Mouse (Mus musculus): ENCODE results near the gene Lmtk3.

Lmtk3 gene

GRCm38 (mm10) chr7:45809276-45810075 lies 25.9 kb downstream of the Lmtk3 start:
- DNase-seq (ENCODE audit: low spot score), result no peak

DNA sequence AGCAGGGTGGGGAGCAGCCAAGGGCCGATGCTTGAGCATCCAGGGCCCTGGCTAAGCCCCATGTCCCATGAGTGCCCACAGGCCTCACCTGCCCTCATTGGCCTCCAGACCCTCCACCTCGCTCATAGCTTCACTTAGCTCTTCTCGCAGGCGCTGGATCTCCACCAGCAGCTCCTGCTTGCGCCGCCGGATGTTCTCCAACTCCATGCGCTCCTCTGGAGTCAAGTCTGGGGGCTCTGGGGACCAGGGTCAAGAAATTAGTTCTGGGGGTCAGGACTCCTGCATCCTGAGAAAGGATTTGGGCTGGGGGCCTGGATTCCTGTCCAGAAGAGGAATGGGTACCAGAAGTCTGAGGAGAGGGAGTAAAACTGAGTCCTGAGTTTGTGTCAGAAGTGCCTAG lies 29.4 kb downstream of the Lmtk3 start:
- DNase-seq (ENCODE audit: low spot score), result no peak

DNA sequence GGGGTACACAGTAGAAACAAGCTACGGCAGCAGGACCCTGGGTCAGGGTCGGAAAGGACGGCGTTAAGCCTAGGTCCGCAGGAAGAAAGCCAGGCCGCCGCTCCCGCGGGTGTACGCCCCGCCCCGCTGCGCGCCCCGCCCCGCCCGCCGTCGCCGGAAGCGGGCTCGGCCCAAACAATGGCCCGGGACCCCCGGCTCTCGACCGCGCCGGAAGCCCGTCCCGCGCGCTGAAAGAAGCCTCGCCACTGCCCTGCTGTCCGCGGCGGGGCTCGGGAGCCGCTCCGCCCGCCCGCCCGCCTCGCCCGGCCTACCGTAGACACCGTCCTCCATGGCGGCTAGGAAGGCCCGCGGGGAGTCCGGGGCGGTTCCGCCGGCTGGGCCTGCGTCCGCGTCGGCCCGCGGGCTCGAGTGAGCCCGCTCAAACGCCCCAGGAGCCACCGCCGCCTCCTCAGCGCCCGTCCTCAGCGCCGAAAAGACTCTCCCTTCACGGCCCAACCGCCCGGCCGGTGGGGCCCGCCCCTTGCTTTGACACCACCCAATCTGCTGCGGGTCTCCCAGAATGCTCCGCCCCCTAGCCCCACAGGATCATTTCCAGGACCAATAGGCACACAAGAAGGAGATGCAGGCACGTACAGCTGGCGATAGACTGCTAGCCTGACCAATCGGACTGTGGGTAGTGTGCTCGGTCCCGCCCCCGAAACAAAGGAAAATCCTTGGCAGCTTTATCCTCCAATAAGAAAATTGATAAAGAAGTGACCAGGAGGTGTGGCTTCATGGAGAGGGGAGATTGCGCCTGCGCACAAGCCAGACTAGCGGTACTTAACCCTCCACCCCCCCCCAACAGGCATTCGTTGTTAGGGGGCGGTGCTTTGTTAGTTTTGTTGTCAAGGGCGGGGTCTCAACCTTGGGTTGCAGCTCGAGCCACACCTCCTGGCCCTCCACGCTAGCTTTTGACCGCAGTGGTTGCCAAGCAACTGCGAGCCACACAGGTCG lies 30.5 kb downstream of the Lmtk3 start, which contains the start of gene Cyth2:
TSS of gene Cyth2 (minus strand) at position 795 of the 993 bp plus-strand sequence.
- DNase-seq (ENCODE audit: low spot score), result peak; percentile 99

- no peak for DNase-seq (ENCODE audit: low spot score)
Observed at GRCm38 (mm10) chr7:45814841-45815240, 31.3 kb downstream of the Lmtk3 start.

DNA sequence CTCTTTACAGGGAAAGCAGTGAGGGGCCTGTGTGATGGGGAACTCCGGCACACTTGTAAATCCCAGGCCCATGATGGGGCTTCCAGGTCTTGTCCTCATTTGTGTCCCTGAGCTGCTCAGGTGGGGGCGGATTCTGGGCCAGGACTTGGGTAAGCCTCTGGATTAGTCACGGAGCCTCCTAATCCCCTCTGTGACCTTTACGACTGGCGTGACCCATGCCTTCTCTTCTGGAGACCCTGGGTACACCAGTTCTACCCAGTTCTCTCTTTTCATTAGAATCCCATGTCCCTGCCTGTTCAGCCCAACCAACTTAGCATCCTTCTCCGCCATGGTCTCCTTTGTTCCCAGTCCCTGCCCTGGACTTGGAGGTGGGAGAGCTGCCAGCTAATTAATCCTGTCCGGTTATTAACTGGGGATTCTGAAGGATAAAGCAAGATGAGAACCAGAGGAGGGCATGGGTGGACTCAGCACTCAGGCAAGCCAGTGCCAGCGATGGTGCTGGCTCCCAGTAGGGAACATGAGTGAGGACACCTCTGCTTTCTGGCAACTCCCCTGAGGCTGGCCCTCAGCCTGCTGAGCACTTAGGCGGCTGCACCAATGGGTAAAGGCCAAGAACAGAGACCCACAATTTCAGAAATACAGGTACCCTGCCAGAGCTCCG lies 31.9 kb downstream of the Lmtk3 start:
- DNase-seq (ENCODE audit: low spot score), result no peak

- no peak for DNase-seq (ENCODE audit: low spot score)
Observed at GRCm38 (mm10) chr7:45815984-45816351, 32.4 kb downstream of the Lmtk3 start.

DNA sequence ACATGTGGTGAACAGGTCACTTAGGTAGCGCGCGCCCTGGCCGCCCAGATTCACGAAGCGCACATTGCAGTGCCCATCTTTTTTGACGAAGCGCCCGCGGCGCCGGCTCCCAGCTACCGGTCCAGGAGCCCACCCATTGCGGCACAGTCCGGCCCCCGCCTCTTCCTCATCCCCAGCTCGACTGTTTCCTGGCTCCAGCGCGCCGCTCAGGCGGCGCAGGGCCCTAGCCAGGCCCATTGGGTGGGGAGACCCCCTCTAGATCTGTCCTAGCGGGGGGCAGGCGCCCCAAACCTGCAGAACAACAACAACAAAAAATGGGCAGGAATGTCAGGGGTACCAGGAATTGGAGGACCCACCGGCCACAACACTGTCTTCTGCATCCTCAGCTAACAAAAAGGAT lies 36.3 kb downstream of the Lmtk3 start:
- DNase-seq (ENCODE audit: low spot score), result no peak

GRCm38 (mm10) chr7:45820913-45821312 lies 37.4 kb downstream of the Lmtk3 start:
- no peak for DNase-seq (ENCODE audit: low spot score)

GRCm38 (mm10) chr7:45824598-45824997 lies 41.1 kb downstream of the Lmtk3 start, which contains the start of gene Kcnj14:
Gene Kcnj14, minus strand, starts transcription at chr7:45824782.
- no peak for DNase-seq (ENCODE audit: low spot score)

- no peak for DNase-seq (ENCODE audit: low spot score)
Observed at GRCm38 (mm10) chr7:45826631-45827030, 43.1 kb downstream of the Lmtk3 start.

DNA sequence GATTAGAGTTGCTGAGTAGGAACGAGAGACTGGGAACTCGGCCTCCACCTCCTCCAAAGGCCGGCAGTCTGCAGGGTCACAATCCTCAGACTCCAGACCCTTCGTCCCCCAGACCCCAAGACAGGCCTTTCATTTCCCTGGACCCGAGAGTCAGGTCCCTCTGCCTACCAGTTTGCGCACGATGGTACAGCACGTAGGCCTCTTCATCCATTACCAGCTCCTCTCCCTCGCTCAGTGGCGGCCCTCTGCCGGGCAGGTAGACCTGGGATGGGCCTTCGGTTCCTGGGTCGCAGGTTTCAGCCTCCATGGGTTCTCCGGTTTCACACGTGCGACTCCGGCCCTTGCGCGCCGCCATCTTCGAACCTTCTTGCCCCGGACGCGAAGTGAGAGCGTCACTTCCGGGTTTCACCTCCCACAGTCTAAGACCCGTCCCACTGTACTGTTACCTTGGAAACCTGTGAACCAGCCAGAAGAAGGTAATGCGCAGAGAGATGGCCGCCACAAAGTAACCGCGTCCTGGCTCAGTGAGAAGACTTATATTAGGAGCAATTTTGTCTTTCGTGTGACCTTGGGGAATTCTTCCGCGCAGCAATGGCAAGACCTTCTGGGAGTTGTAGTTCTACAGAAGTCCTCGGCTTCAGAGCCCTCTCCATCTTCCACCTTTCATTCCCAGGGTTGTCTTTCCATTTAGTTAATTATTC lies 47.0 kb downstream of the Lmtk3 start, which contains the start of gene Grwd1:
TSS of gene Grwd1 (minus strand) at position 518 of the 701 bp plus-strand sequence.
- peak; percentile 67 for DNase-seq (ENCODE audit: low spot score)

DNA sequence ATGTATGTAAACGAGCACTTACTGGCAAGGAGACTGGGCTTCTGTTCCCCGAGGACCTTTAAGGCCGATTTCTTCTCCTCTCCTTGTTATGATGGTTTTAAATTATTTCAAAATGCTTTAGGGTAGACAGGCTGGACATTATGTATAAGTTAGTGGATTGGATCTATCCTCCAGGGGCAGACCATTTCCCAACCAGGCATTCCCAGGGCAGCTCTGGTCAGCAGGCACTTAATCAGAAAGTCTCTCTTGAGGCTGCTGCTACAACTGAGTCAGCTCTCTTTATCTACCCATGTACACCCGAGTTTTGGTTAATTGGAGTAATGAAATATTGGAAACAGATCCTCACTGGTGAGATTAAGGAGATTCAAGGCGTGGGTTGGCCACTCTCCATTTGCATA lies 47.6 kb downstream of the Lmtk3 start:
- DNase-seq (ENCODE audit: low spot score), result no peak

- DNase-seq (ENCODE audit: low spot score), result no peak
Observed at GRCm38 (mm10) chr7:45832428-45832827, 48.9 kb downstream of the Lmtk3 start.

DNA sequence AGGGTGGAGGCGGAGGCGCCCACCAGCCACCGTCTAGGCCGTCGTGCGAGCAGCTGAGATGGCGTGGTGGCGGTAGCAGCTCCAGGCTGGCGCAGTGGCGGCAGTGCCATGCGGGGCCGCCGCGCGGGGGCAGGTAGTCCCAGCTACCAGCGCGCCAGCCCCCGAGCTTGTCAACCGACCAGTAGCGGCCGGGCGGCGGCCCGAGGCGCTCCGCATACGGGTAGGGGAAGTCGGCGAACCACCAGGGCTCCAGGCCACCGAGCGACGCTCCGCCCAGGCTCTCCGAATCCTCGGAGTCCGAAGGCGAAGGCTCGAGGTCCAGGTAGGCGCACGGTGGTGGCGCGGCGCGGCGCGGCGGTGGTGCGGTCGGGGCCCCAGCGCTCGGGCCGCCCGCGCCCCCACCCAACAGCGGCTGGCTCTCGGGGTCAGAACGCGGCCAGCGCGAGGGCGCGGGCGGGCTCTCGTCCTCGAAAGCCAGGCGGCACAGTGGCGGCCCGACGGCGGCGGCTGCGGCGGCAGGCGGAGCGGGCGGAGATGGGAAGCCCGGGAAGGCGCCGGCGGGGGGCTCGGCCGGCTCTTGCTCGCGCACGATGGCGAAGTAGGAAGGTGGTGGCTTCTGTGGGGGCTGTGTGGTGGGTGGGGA lies 49.7 kb downstream of the Lmtk3 start:
- DNase-seq (ENCODE audit: low spot score), result no peak

- DNase-seq (ENCODE audit: low spot score), result no peak
Observed at GRCm38 (mm10) chr7:45833924-45834323, 50.4 kb downstream of the Lmtk3 start.

GRCm38 (mm10) chr7:45842950-45843744 lies 59.6 kb downstream of the Lmtk3 start:
- DNase-seq (ENCODE audit: low spot score), result no peak

- DNase-seq (ENCODE audit: low spot score), result no peak
Observed at GRCm38 (mm10) chr7:45848447-45849027, 65.0 kb downstream of the Lmtk3 start.

- no peak for DNase-seq (ENCODE audit: low spot score)
Observed at GRCm38 (mm10) chr7:45850661-45851060, 67.1 kb downstream of the Lmtk3 start.

DNA sequence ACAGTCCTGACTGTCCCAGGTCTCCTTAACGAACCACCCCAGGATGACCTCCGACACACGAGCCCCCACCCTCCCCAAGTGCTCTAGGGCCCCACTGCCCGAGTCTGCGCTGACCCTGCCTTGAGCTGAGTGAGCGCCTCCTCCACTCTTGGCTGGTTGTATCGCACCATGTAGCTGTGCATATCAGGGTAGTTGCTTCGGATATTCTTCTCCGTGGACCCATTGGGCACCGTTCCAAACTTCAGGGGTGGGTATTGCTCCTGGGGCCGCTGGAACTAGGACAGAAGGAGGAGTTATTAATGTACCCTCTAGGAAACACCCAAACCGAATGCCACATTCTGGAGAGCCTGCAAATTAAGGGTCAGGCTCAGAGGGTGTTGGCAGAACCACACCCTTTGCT lies 69.6 kb downstream of the Lmtk3 start:
- DNase-seq (ENCODE audit: low spot score), result no peak
